Mouse (Mus musculus) cerebellum, adult 2 months (tissue): Measurements from ENCODE around the gene Hist1h2bh.

Source experiments
- CTCF ChIP-seq: fragments of 200-500 bp; IDR thresholded peaks from 2 replicates; pipeline ENCODE4 v1.5.1; 2011; ENCODE audit warnings: low read depth, mild to moderate bottlenecking, control low read depth, low read length, moderate library complexity, borderline replicate concordance; ENCODE audit not compliant: insufficient read depth
- POLR2A ChIP-seq: fragments of 200-500 bp; IDR thresholded peaks from 2 replicates; pipeline ENCODE4 v1.6.1; 2011; ENCODE audit warnings: low read length, control low read depth, borderline replicate concordance; ENCODE audit not compliant: insufficient read depth

DNA sequence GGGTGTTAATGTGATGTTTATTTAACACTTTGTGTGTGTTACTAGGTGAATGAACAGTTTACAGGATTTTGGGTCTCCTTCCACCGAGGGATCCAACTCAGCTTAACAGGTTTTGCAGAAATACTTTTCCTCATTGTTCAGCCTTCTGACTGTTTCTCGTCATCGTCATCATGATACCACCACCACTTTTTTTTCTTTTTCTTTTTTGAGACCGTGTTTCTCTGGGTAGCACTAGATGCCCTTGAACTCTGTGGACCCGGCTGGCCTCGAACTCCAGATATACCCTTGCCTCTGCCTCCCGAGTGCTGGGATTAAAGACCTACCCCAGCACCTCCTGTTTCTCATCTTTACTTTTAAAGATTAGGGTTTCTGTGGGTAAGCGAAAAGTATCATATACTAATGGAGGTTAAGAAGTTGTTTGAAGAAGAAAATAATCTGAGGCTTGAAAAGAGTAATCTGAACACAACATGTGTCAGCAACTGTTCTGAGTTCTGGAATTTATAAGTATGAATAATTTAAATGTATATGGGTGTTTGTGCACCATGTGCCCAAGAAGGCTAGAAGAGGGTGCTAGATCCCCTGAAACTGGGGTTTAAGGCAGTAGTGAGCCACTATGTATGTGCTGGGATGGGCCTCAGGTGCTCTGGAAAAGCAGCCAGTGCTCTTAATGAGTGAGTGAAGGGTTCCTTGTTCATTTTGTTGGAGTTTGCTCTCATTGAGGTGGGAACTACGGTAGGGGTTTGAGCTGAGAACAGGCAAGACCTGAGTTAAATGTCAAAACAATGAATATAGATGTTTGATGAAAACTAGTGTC lies 10.7 kb downstream of the Hist1h2bh start:
- TF ChIP-seq CTCF: no peak
- no peak for TF ChIP-seq POLR2A
